Mouse (Mus musculus) heart, embryonic 12.5 days (tissue): ENCODE measurements at regions not wholly inside any gene's neighbourhood (a gene's known extent, or its start where the extent isn't known, plus 50 kb on each side); places are given as distances from the start of the nearest gene placed in this dataset.
A peak's percentile ranks its signal among the peaks of the same experiment; 100 is the strongest.

Source experiments
- ATAC-seq: fragments of 200-750 bp; cut with Nextera tagmentation; 2 replicates; pipeline ENCODE4 v1.8.0; 2017; ENCODE audit warnings: moderate TSS enrichment, moderate library complexity; ENCODE audit not compliant: insufficient number of reproducible peaks, low FRiP score
- H3K27ac ChIP-seq: fragments of 300-500 bp; sonication (generic); 2 replicates; pipeline ENCODE4 v1.5.1; 2016; ENCODE audit warnings: mild to moderate bottlenecking, moderate library complexity; ENCODE audit not compliant: poor library complexity, severe bottlenecking
- H3K27me3 ChIP-seq: fragments of 300-500 bp; sonication (generic); replicated peaks from 2 replicates; pipeline ENCODE4 v1.6.1; 2016; ENCODE audit warnings: mild to moderate bottlenecking, moderate library complexity
- H3K36me3 ChIP-seq: fragments of 300-500 bp; sonication (generic); 2 replicates; pipeline ENCODE4 v1.6.1; 2016; ENCODE audit warnings: mild to moderate bottlenecking, moderate library complexity
- H3K4me1 ChIP-seq: fragments of 300-500 bp; sonication (generic); replicated peaks from 2 replicates; pipeline ENCODE4 v1.6.1; 2016; ENCODE audit warnings: mild to moderate bottlenecking
- H3K4me2 ChIP-seq: fragments of 300-500 bp; sonication (generic); 2 replicates; pipeline ENCODE4 v1.6.1; 2016; ENCODE audit warnings: mild to moderate bottlenecking, moderate library complexity
- H3K4me3 ChIP-seq: fragments of 300-500 bp; sonication (generic); 2 replicates; pipeline ENCODE4 v1.5.1; 2016; ENCODE audit warnings: mild to moderate bottlenecking
- H3K9ac ChIP-seq: fragments of 300-500 bp; sonication (generic); 2 replicates; pipeline ENCODE4 v1.6.1; 2016; ENCODE audit warnings: mild to moderate bottlenecking, moderate library complexity
- H3K9me3 ChIP-seq: fragments of 300-500 bp; sonication (generic); replicated peaks from 2 replicates; pipeline ENCODE4 v1.6.1; 2016; ENCODE audit warnings: mild to moderate bottlenecking, moderate library complexity
- WGBS: fragments of 180-500 bp; shearing (Covaris S2); methylation state at CpG from one replicate; pipeline ENCODE4 v1.1.7; 2016; 5-methylcytosine and 5-hydroxymethylcytosine counted together

DNA sequence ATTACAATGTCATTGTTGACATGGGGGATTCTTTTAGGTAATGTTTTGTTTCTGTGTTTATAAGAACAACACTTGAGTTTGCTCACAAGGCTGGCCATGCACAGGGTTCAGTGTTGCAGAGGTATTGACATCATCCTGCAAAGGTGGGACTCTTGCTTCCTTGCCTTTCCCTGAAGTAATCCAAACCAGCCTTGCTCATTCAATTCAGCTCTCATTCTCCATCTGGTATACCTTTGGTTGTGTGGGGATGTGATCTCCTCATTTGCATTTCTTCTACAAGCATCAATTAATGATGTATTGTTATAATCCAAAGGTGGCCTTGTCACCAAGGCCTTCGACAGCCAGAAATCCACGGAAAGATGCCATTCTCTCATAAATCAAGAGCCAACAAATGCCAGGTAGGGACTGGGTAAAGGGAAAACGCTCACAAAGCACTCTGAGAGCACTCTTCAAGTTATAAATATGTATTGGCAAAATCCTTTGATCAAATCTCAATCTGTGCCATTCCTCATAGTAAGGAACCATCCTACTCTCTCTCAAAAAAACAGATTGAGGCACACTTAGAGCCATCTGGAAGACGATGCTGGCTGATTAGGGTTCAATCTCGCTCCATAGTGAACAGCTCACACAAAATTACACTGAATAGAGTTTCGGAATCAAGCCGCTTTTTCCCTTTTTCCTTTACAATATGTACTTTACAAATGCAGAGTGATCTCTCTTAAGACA, 435.1 kb downstream of the Klf5 start:
- Histone ChIP-seq H3K9ac (no peak overlapping the region), H3K4me2 (no peak overlapping the region), H3K27ac (no peak overlapping the region), H3K27me3 (no peaks in the 10 kb centered on the region), H3K4me1 (no peaks in the 10 kb centered on the region), H3K4me3 (no peak overlapping the region), H3K36me3 (no peaks in the 10 kb centered on the region), H3K9me3 (no peaks in the 10 kb centered on the region)
- WGBS, result 82% methylated on average over 7 of the region's 7 CpGs
- no peak for ATAC-seq

DNA sequence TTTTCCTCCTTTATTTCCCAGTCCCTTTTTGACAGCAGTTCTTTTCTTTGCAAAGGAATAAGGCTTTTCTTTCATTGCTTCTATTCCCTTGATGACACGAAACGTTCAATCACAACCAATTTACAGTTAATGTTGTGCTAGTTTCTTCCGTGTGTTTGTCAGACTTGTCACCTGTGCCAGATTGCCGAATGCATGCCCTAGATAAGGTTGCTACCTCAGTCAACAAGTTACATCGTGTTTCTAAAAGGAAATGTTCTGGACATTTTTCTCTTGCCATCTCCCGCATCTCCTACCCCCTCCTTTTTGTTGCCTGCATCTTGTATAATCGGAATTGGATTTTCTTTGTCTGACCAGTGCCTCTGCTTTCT, 435.7 kb downstream of the Klf5 start:
- Histone ChIP-seq H3K36me3 (no peaks in the 10 kb centered on the region), H3K4me3 (no peak overlapping the region), H3K4me2 (no peak overlapping the region), H3K27me3 (no peaks in the 10 kb centered on the region), H3K9me3 (no peaks in the 10 kb centered on the region), H3K4me1 (no peaks in the 10 kb centered on the region), H3K27ac (no peak overlapping the region), H3K9ac (no peak overlapping the region)
- ATAC-seq, result no peak
- WGBS, result 75% methylated on average over 7 of the region's 7 CpGs

DNA sequence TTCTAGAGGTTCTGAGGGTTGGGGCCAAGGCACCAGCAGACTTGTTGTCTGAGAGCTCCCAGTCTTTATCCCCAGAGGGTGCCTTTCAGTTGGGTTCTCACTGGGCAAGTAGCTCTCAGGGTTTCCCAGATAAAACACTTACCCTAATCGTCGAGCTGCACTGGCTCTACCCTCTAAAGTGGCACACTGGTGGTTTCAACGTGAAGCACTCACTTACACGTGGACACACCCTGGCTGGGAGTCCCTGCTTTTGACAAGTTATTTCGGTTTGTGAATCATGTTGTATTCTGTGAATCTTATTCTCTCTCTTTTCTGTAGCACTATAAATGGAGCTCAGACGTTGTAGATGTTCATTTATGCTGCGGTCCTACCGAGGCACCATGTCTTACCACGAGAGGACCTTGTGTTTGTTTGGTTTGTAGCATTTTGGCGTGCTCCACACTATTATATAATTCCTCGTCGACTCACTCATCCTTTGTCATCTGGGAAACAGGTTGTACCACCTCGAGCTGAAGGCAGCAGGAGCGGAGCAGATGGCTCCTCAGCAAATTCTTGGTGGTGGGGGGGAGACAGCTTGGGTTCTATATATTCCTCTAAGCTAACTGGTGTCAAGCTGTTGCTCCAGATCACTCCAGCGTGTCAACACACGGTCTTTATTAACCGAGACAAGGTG, 445.3 kb downstream of the Klf5 start:
- Histone ChIP-seq H3K27me3 (no peaks in the 10 kb centered on the region), H3K4me2 (no peak overlapping the region), H3K27ac (no peak overlapping the region), H3K4me1 (0 out of 2 replicates have a peak, but pooled peaks cover 6% of the 10 kb centered on the region), H3K9ac (no peak overlapping the region), H3K36me3 (no peaks in the 10 kb centered on the region), H3K9me3 (no peaks in the 10 kb centered on the region), H3K4me3 (no peak overlapping the region)
- ATAC-seq, result 0 out of 2 replicates have a peak, but pooled peaks have one; percentile 11
- 65% methylated on average over 17 of the region's 17 CpGs for whole genome bisulfite sequencing

DNA sequence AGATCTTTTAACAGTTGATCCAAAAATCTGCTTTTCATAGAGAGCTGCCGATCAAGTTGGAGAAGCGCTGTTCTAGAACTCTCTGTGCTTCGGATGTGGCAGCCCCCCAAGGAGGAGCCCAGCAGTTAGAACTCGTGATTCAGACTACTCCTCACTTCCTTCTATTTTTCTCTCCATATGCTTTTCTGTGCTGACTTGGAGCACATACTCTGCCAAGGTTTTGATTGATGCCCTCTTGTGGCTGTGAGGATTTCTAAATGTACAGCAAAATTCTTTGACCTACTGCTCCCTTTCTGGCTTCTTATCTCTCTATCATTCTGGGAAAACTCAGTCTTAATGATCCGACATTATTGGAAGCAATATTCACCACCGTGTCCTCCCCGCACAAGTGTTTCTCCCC, 446.7 kb downstream of the Klf5 start:
- Histone ChIP-seq H3K4me3 (no peak overlapping the region), H3K36me3 (no peaks in the 10 kb centered on the region), H3K9ac (no peak overlapping the region), H3K4me1 (0 out of 2 replicates have a peak, but pooled peaks cover 6% of the 10 kb centered on the region), H3K9me3 (no peaks in the 10 kb centered on the region), H3K4me2 (no peak overlapping the region), H3K27ac (no peak overlapping the region), H3K27me3 (no peaks in the 10 kb centered on the region)
- WGBS, result 71% methylated on average over 7 of the region's 7 CpGs
- ATAC-seq, result no peak

DNA sequence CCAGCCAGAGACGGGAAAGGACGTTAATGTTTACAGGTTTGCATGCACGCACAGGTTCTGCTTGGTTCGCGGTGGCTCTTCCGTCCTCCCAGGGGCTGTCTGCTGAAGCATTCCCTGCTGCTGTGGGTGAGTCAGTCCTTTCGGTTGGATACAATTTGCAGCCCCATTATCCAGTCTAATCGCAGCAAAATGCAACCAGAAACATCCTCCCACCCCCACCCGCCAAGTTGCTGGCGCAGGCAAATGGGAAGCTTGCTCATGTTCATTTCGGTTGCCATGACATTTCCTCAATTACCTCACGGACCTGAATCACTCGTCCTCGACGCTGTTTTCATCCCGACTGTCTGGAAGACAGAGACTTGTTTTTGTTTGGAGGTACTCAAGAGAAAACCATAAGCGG, 449.7 kb downstream of the Klf5 start:
- 83% methylated on average over 17 of the region's 17 CpGs for WGBS
- Histone ChIP-seq H3K4me1 (0 out of 2 replicates have a peak, but pooled peaks cover 6% of the 10 kb centered on the region), H3K36me3 (no peaks in the 10 kb centered on the region), H3K27me3 (no peaks in the 10 kb centered on the region), H3K4me2 (no peak overlapping the region), H3K27ac (no peak overlapping the region), H3K4me3 (no peak overlapping the region), H3K9ac (no peak overlapping the region), H3K9me3 (no peaks in the 10 kb centered on the region)
- no peak for ATAC-seq

DNA sequence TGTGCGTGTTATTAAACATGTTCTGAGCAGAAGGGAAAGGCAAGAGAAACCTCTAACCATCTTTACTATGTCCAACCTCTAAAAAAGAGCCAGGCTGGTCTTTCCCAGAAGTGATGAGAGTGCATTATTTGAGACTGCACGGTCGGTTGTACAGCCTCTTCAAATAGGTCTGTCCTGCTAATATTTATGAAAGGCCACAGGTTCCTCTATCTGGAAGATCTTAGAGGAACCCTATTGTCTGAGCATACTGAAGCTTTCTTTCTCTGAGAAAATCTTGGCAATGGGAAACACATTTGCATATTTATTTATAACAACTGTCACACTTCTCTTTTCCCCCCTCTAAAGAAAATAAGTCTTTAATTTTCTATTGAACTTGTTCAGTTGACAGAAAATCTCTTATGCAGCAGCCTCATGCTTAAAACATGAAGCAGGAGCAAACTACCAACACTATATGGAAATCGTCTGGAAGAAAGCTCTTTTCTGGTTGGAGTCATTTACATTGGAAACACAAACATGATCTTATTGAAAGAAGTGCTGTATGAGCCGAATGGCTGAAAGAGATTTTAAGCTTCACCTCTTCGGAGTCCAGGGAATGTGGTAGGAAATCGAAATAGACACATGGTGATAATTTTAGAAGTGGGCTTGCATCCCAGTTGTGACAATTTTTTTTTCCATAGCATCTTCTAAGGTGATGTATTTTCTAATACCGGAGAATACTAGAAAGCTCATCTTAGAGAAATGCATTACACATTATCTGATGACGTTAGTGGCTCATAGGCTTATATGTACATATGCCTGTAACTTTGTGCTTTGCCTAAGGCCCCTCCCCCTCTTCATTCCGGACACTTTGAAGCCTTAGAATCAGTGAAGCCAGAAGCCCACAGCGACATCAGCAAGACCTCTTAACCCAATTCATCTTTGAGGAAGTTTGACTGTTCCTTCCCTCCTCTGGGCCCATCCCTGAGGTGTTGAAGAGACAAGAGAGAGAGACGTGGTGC, 451.1 kb downstream of the Klf5 start:
- WGBS, result 68% methylated on average over 12 of the region's 12 CpGs
- Histone ChIP-seq H3K27me3 (no peaks in the 10 kb centered on the region), H3K9ac (no peak overlapping the region), H3K27ac (no peak overlapping the region), H3K4me2 (no peak overlapping the region), H3K4me3 (no peak overlapping the region), H3K4me1 (no peaks in the 10 kb centered on the region), H3K9me3 (no peaks in the 10 kb centered on the region), H3K36me3 (no peaks in the 10 kb centered on the region)
- no peak for ATAC-seq

DNA sequence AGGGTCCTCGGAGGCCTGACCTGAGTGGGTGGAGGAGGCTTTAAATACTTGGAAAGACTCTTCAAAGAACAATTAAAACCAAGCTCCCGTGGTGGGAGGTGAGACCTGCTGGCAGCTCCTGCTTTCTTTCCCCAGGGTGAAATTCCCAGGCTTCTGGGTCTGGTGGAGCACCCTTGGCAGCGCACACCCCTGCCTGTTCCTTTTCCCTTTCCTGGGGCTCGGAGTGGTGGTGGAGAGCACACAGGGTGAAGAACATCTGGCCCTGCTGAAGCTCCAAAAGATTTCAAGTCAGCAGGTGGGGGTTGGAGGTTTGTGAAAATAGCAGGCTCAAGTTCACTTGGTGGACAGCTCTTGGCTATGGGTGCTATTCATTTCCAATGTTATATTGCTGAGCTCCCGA, 459.6 kb downstream of the Klf5 start:
- WGBS, result 52% methylated on average over 5 of the region's 5 CpGs
- no peak overlapping the region for H3K9ac ChIP-seq
- no peaks in the 10 kb centered on the region for H3K36me3 ChIP-seq
- no peak overlapping the region for H3K4me3 ChIP-seq
- no peak overlapping the region for H3K27ac ChIP-seq
- H3K4me2 ChIP-seq, result no peak overlapping the region
- H3K27me3 ChIP-seq, result no peaks in the 10 kb centered on the region
- H3K9me3 ChIP-seq, result no peaks in the 10 kb centered on the region
- peaks cover 7% of the 10 kb centered on the region; the same call in 1 of the 2 replicates for H3K4me1 ChIP-seq
- ATAC-seq, result no peak

DNA sequence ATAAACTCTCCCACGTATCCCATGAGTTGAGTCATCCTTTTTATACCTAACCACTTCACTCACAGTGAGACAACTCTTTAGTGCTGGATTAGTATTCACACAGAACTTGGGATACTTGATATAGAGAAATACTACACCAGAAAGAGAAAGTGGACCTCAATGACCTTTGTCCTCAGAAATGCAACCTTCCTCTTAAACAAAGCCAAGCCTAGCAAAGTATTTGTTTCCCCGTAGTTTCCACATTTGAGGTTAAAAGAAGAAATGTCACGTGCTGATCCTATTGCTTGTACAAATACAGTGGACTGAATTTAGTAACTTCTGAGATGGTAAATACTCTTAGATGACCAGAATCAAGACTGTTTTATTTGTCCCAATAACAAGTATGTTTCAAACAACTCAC, 464.8 kb downstream of the Klf5 start:
- no peaks in the 10 kb centered on the region for H3K27me3 ChIP-seq
- no peaks in the 10 kb centered on the region for H3K9me3 ChIP-seq
- no peak overlapping the region for H3K4me3 ChIP-seq
- 0 out of 2 replicates have a peak, but pooled peaks cover under 1% of the 10 kb centered on the region for H3K4me1 ChIP-seq
- no peaks in the 10 kb centered on the region for H3K36me3 ChIP-seq
- H3K9ac ChIP-seq, result no peak overlapping the region
- no peak overlapping the region for H3K27ac ChIP-seq
- no peak for ATAC-seq
- WGBS, result 73% methylated on average over 3 of the region's 3 CpGs
- H3K4me2 ChIP-seq, result no peak overlapping the region

DNA sequence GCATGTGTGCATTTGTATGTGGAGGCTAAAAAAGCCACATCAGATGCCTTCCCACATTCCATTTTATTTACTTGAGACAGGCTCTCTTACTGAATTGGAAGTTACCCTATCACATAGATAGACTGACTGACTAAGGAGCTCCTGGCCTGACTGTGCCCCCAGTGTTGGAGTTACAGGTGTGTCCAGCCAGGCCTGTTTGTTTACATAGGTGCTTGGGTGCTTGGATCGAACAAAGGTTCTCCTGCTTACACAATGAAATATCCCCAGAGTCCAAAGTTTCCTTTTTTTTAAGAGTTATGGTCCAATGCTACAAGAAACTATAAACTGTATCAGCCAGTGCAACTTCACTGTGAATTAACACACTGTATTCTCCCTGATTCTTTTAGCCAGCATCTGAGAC, 472.5 kb downstream of the Klf5 start:
- no peaks in the 10 kb centered on the region for H3K36me3 ChIP-seq
- ATAC-seq, result no peak
- 79% methylated on average over 1 of the region's 1 CpGs for WGBS

DNA sequence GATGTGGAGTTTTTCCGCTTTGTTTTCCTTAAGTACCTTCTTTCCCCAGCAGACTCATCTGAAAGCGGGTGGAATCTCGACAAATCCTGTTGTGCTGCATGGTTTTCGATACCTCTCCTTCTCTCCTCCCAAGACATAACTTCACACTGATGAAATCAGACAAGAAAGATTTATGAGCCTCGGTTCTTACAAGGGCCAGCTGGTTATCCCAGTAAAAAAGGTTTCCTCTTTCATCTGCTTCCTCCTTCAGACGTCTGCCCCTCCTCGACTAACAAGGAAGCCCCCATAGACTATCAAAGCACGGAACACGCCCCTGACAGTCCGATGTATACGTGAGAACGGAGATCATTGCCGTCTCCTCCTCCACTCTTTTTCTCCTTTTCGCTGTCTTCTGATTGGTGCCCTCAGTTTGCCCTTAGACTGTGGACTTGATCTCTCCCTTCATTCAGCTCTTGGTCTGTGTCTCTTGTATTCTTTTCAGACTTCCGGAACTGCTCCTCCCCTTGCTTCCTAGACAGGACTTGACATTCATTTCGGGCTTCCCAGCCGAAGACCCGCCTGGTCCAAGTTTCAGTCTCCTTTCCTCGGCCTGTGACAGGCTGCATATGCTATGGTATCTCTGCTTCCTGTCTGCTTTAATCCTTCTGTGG, 474.4 kb downstream of the Klf5 start:
- no peak overlapping the region for H3K4me3 ChIP-seq
- WGBS, result 54% methylated on average over 19 of the region's 19 CpGs
- peak overlapping the region; percentile 38 for H3K4me2 ChIP-seq
- ATAC-seq, result no peak
- no peaks in the 10 kb centered on the region for H3K9me3 ChIP-seq
- H3K9ac ChIP-seq, result no peak overlapping the region
- no peaks in the 10 kb centered on the region for H3K36me3 ChIP-seq
- H3K27ac ChIP-seq, result no peak overlapping the region
- H3K27me3 ChIP-seq, result no peaks in the 10 kb centered on the region
- H3K4me1 ChIP-seq, result peaks cover 12% of the 10 kb centered on the region

More for the DNA sequence above, 472.5 kb downstream of the Klf5 start:
- Histone ChIP-seq H3K9me3 (no peaks in the 10 kb centered on the region), H3K4me3 (no peak overlapping the region), H3K4me1 (peaks cover 12% of the 10 kb centered on the region), H3K27me3 (no peaks in the 10 kb centered on the region), H3K4me2 (no peak overlapping the region), H3K27ac (no peak overlapping the region), H3K9ac (no peak overlapping the region)
